Comparison of ENCODE assay signal across 22 mouse cellular contexts in the genomic region with DNA sequence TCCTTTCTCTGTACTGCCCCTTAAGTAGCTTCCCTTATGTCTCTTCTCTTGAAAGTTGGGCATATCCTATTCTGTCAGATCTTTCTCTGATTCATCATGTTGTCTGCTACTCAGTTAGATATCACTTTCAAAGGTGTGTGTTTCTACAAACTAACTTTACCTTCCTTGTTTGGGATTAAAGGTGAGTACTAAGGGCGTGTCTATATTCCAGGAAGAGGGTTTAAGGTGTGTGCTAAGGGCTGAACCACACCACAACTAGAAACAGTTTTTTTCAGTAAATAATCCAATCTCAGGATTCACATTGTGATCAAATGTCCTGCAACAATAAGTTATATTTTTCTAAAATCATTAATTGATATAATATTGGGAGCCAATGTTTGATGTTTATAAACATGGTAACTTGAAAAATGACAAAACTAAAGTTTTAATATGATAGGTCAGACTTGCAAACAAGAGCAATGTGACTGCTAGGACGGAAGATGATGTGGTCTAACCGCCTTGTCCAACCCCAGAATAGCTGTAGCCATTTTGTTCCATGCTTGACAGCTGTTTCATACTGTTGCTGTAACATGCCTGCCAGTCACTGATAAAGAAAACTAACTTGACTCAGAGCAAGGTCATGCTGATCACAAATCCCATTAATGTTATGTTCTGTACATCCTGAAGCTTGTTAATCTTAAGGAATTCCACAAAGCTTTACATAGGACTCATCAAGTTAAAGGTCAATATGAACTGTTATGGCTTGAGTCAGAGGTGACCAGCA. TPM values are rescaled to one million over a fixed set of nuclear protein-coding genes. Genes with fewer than 3 reads are reported as not detected.
A peak's percentile ranks its signal among the peaks of the same experiment; 100 is the strongest.
DNase-seq lines count a peak whose midpoint lies in the region; ATAC-seq and TF ChIP-seq lines count a peak whose summit lies in the region.
"Had no signal": no experiment of that assay in that cellular context is flagged by ENCODE, and none has a peak within 500 bp of the region (broad histone marks: within the 10 kb centered on the region; RNA-seq: fewer than 3 reads in every experiment).

No protein-coding gene starts in this region.

- H3K4me3 ChIP-seq in liver, embryonic 11.5 days (ENCODE audit: low read depth, low read length), result no peak overlapping the region
- H3K4me3 ChIP-seq in intestine, postnatal 0 days (ENCODE audit: low read depth, low read length), result no peak overlapping the region
- H3K4me3 ChIP-seq in liver, embryonic 15.5 days (replicated peaks), result no peak overlapping the region
- no peak overlapping the region for H3K4me3 ChIP-seq in hindbrain, embryonic 16.5 days (ENCODE audit: low read length)
- H3K4me3 ChIP-seq: embryonic facial prominence, embryonic 13.5 days; forebrain, embryonic 13.5 days; gastrocnemius, adult 2 months; heart, embryonic 13.5 days; hindbrain, embryonic 12.5 days had no signal

- no peaks in the 10 kb centered on the region for H3K27me3 ChIP-seq in liver, embryonic 11.5 days (replicated peaks; ENCODE audit: control insufficient read depth, insufficient read depth, low read length)
- no peaks in the 10 kb centered on the region for H3K27me3 ChIP-seq in intestine, postnatal 0 days (replicated peaks; ENCODE audit: control insufficient read depth, insufficient read depth, low read length)
- no peaks in the 10 kb centered on the region for H3K27me3 ChIP-seq in liver, embryonic 15.5 days
- no peaks in the 10 kb centered on the region for H3K27me3 ChIP-seq in hindbrain, embryonic 16.5 days (replicated peaks; ENCODE audit: control insufficient read depth, insufficient read depth, low read length)
- H3K27me3 ChIP-seq: CH12.LX; embryonic facial prominence, embryonic 13.5 days; forebrain, embryonic 13.5 days; heart, embryonic 13.5 days; hindbrain, embryonic 12.5 days had no signal

- no peak for TF ChIP-seq CTCF in intestine, postnatal 0 days (IDR thresholded peaks at IDR 0.05; ENCODE audit: low read depth)

- H3K9me3 ChIP-seq in liver, embryonic 11.5 days (ENCODE audit: control insufficient read depth, low read length), result no peaks in the 10 kb centered on the region
- H3K9me3 ChIP-seq in intestine, postnatal 0 days (ENCODE audit: control insufficient read depth), result no peaks in the 10 kb centered on the region
- no peaks in the 10 kb centered on the region for H3K9me3 ChIP-seq in liver, embryonic 15.5 days (replicated peaks)
- H3K9me3 ChIP-seq in hindbrain, embryonic 16.5 days (ENCODE audit: control insufficient read depth, low read length), result no peaks in the 10 kb centered on the region
- H3K9me3 ChIP-seq: embryonic facial prominence, embryonic 13.5 days; forebrain, embryonic 13.5 days; heart, embryonic 13.5 days; hindbrain, embryonic 12.5 days had no signal

- WGBS in liver, embryonic 11.5 days, result 77% methylated on average over 3 of the region's 3 CpGs
- 84% methylated on average over 3 of the region's 3 CpGs for WGBS in intestine, postnatal 0 days
- 58% methylated on average over 3 of the region's 3 CpGs for WGBS in liver, embryonic 15.5 days (ENCODE audit: insufficient replicate concordance)
- WGBS in hindbrain, embryonic 16.5 days, result 95% methylated on average over 3 of the region's 3 CpGs

- peaks cover 8% of the 10 kb centered on the region for H3K36me3 ChIP-seq in liver, embryonic 11.5 days (ENCODE audit: control insufficient read depth, insufficient read depth, low read length)
- H3K36me3 ChIP-seq in intestine, postnatal 0 days (ENCODE audit: control insufficient read depth, insufficient read depth), result peaks cover 40% of the 10 kb centered on the region
- peaks cover 27% of the 10 kb centered on the region; the same call in 1 of the 2 replicates for H3K36me3 ChIP-seq in liver, embryonic 15.5 days (replicated peaks)
- peaks cover 13% of the 10 kb centered on the region; the same call in 1 of the 2 replicates for H3K36me3 ChIP-seq in hindbrain, embryonic 16.5 days (ENCODE audit: control insufficient read depth, insufficient read depth, low read length)

- ATAC-seq in liver, embryonic 11.5 days (replicated peaks; ENCODE audit: low FRiP score), result peak; percentile 60; the same call in 1 of the 2 replicates
- peak; percentile 51; the same call in 1 of the 2 replicates for ATAC-seq in intestine, postnatal 0 days
- peak; percentile 31; the same call in 1 of the 2 replicates for ATAC-seq in liver, embryonic 15.5 days (ENCODE audit: insufficient read depth)
- ATAC-seq in hindbrain, embryonic 16.5 days, result no peak
- ATAC-seq: forebrain, embryonic 13.5 days; forebrain, postnatal 0 days; hindbrain, postnatal 0 days had no signal

- DNase-seq in liver, embryonic 11.5 days (ENCODE audit: low spot score), result no peak
- DNase-seq in liver (no peak), MN1 (ENCODE audit: low spot score) (no peak)
- DNase-seq in frontal cortex, postnatal 25 days (ENCODE audit: low spot score in 2 of 2), result no peak
- no peak for DNase-seq in urinary bladder, postnatal 4 days (ENCODE audit: low spot score in 2 of 2)
- DNase-seq: adrenal gland, postnatal 10 days; cerebellum, adult 18-20 months; cerebellum, adult 9-11 months; cerebellum, postnatal 36 days; forebrain, postnatal 0 days; gastrocnemius, adult 2 months; gastrocnemius, postnatal 25 days; heart, postnatal 4 days had no signal

- H3K4me1 ChIP-seq in liver, embryonic 11.5 days (replicated peaks; ENCODE audit: control insufficient read depth, insufficient read depth, low read length), result no peaks in the 10 kb centered on the region; the same call in 1 of the 2 replicates
- no peaks in the 10 kb centered on the region for H3K4me1 ChIP-seq in intestine, postnatal 0 days (replicated peaks; ENCODE audit: control insufficient read depth, insufficient read depth, low read length)
- peaks cover 11% of the 10 kb centered on the region for H3K4me1 ChIP-seq in liver, embryonic 15.5 days (replicated peaks)
- no peaks in the 10 kb centered on the region for H3K4me1 ChIP-seq in hindbrain, embryonic 16.5 days (ENCODE audit: control insufficient read depth, insufficient read depth, low read depth, low read length)
- H3K4me1 ChIP-seq: embryonic facial prominence, embryonic 13.5 days; forebrain, embryonic 13.5 days; heart, embryonic 13.5 days; hindbrain, embryonic 12.5 days had no signal

- no peak overlapping the region for H3K27ac ChIP-seq in liver, embryonic 11.5 days (ENCODE audit: low read depth, low read length)
- no peak overlapping the region for H3K27ac ChIP-seq in intestine, postnatal 0 days (ENCODE audit: low read depth, low read length)
- no peak overlapping the region for H3K27ac ChIP-seq in liver, embryonic 15.5 days (replicated peaks)
- no peak overlapping the region for H3K27ac ChIP-seq in hindbrain, embryonic 16.5 days (ENCODE audit: low read depth, low read length)
- H3K27ac ChIP-seq: embryonic facial prominence, embryonic 13.5 days; forebrain, embryonic 13.5 days; gastrocnemius, adult 2 months; heart, embryonic 13.5 days; hindbrain, embryonic 12.5 days; hindbrain, postnatal 0 days had no signal

- H3K9ac ChIP-seq in liver, embryonic 11.5 days (ENCODE audit: low read depth, low read length), result no peak overlapping the region
- no peak overlapping the region for H3K9ac ChIP-seq in intestine, postnatal 0 days (ENCODE audit: low read depth, low read length)
- H3K9ac ChIP-seq in liver, embryonic 15.5 days, result no peak overlapping the region
- no peak overlapping the region for H3K9ac ChIP-seq in hindbrain, embryonic 16.5 days (ENCODE audit: low read depth, low read length)
- H3K9ac ChIP-seq: embryonic facial prominence, embryonic 13.5 days; forebrain, embryonic 13.5 days; forebrain, postnatal 0 days; heart, embryonic 13.5 days; hindbrain, embryonic 12.5 days had no signal

- no peak overlapping the region for H3K4me2 ChIP-seq in liver, embryonic 11.5 days
- no peak overlapping the region for H3K4me2 ChIP-seq in intestine, postnatal 0 days (replicated peaks; ENCODE audit: low read depth)
- H3K4me2 ChIP-seq in liver, embryonic 15.5 days, result no peak overlapping the region
- no peak overlapping the region for H3K4me2 ChIP-seq in hindbrain, embryonic 16.5 days (ENCODE audit: low read length)
- H3K4me2 ChIP-seq: embryonic facial prominence, embryonic 13.5 days; forebrain, embryonic 13.5 days; heart, embryonic 13.5 days; hindbrain, embryonic 12.5 days had no signal

RNA-seq across cellular contexts. Expression of a gene that starts 46.0 kb away (rescaled TPM):
- polyA plus RNA-seq in liver, embryonic 11.5 days (2014; fragmentation: Nextera tagmentation; extraction: Ambion mirVana), result 43.9 and 51.2 TPM in 2 replicates
- polyA plus RNA-seq in intestine, postnatal 0 days (2015; fragmentation: Nextera tagmentation; extraction: Ambion mirVana), result 15.4 and 17.4 TPM in 2 replicates
- polyA plus RNA-seq in liver, embryonic 15.5 days (2015; fragmentation: Nextera tagmentation; extraction: Ambion mirVana), result 13.9 and 15.5 TPM in 2 replicates
- 31.4 and 31.7 TPM in 2 replicates for polyA plus RNA-seq in hindbrain, embryonic 16.5 days (2015; fragmentation: Nextera tagmentation; extraction: Ambion mirVana)

RNA-seq across cellular contexts. Expression of a gene that starts 49.7 kb away (rescaled TPM):
- polyA plus RNA-seq in liver, embryonic 11.5 days (2014; fragmentation: Nextera tagmentation; extraction: Ambion mirVana), result 28.6 and 28.8 TPM in 2 replicates
- polyA plus RNA-seq in intestine, postnatal 0 days (2015; fragmentation: Nextera tagmentation; extraction: Ambion mirVana), result 19.4 and 21.1 TPM in 2 replicates
- polyA plus RNA-seq in liver, embryonic 15.5 days (2015; fragmentation: Nextera tagmentation; extraction: Ambion mirVana), result 13.4 and 13.6 TPM in 2 replicates
- 50.9 and 52.2 TPM in 2 replicates for polyA plus RNA-seq in hindbrain, embryonic 16.5 days (2015; fragmentation: Nextera tagmentation; extraction: Ambion mirVana)

RNA-seq across cellular contexts. Expression of a gene that starts 49.8 kb away (rescaled TPM):
- 4.9 and 5.2 TPM in 2 replicates for polyA plus RNA-seq in liver, embryonic 11.5 days (2014; fragmentation: Nextera tagmentation; extraction: Ambion mirVana)
- 2.5 and 2.7 TPM in 2 replicates for polyA plus RNA-seq in intestine, postnatal 0 days (2015; fragmentation: Nextera tagmentation; extraction: Ambion mirVana)
- polyA plus RNA-seq in liver, embryonic 15.5 days (2015; fragmentation: Nextera tagmentation; extraction: Ambion mirVana), result 2.2 TPM in 2 replicates
- polyA plus RNA-seq in hindbrain, embryonic 16.5 days (2015; fragmentation: Nextera tagmentation; extraction: Ambion mirVana), result 6.0 and 6.7 TPM in 2 replicates
